Mouse (Mus musculus) neural tube, embryonic 14.5 days (tissue): Measurements from ENCODE around the gene Arid2. TPM values are rescaled to one million over a fixed set of nuclear protein-coding genes. Genes with fewer than 3 reads are reported as not detected.
"Not testable (repeated sequence)": the region's sequence is repeated elsewhere in the genome, so short reads cannot be mapped to it uniquely, and the experiment has no call there.

Experiments used
- ATAC-seq: fragments of 200-750 bp; cut with Nextera tagmentation; 2 replicates; pipeline ENCODE4 v1.8.0; 2017; ENCODE audit warnings: low read depth, mild to moderate bottlenecking, moderate TSS enrichment, moderate library complexity
- H3K27ac ChIP-seq: fragments of 300-500 bp; sonication (generic); 2 replicates; pipeline ENCODE4 v1.5.1; 2014; ENCODE audit warnings: low read depth, mild to moderate bottlenecking, control low read depth, low read length, moderate library complexity, mixed read lengths
- H3K27me3 ChIP-seq: fragments of 300-500 bp; sonication (generic); 2 replicates; pipeline ENCODE4 v1.6.1; 2014; ENCODE audit warnings: low read length; ENCODE audit not compliant: control insufficient read depth, insufficient read depth
- H3K36me3 ChIP-seq: fragments of 300-500 bp; sonication (generic); 2 replicates; pipeline ENCODE4 v1.6.1; 2014; ENCODE audit warnings: low read length, mixed read lengths; ENCODE audit not compliant: control insufficient read depth, insufficient read depth
- H3K4me1 ChIP-seq: fragments of 300-500 bp; sonication (generic); 2 replicates; pipeline ENCODE4 v1.6.1; 2014; ENCODE audit warnings: low read length; ENCODE audit not compliant: control insufficient read depth, insufficient read depth
- H3K4me2 ChIP-seq: fragments of 300-500 bp; sonication (generic); 2 replicates; pipeline ENCODE4 v1.6.1; 2014; ENCODE audit warnings: mild to moderate bottlenecking, low read depth, low read length, control low read depth
- H3K4me3 ChIP-seq: fragments of 300-500 bp; sonication (generic); 2 replicates; pipeline ENCODE4 v1.5.1; 2014; ENCODE audit warnings: low read depth, low read length, control low read depth, mixed read lengths
- H3K9ac ChIP-seq: fragments of 300-500 bp; sonication (generic); replicated peaks from 2 replicates; pipeline ENCODE4 v1.6.1; 2014; ENCODE audit warnings: low read depth, mild to moderate bottlenecking, control low read depth, low read length, mixed read lengths
- H3K9me3 ChIP-seq: fragments of 300-500 bp; sonication (generic); 2 replicates; pipeline ENCODE4 v1.6.1; 2016; ENCODE audit warnings: low read length; ENCODE audit not compliant: control insufficient read depth
- WGBS: fragments of 180-500 bp; shearing (Covaris S2); extraction: QIAGEN DNeasy Blood & Tissue Kit; methylation state at CpG from one replicate; pipeline ENCODE4 v1.1.7; 2014; 5-methylcytosine and 5-hydroxymethylcytosine counted together
- polyA plus RNA-seq: library from polyadenylated mRNA; unstranded; fragments of >200 nt; fragmentation: Nextera tagmentation; extraction: Ambion mirVana; gene quantifications from 2 replicates; pipeline ENCODE4 v1.2.1, GENCODE M21; 2014

The Arid2 gene
- polyA plus RNA-seq, 1 experiment from 2014 or later, result 26.9 TPM

DNA sequence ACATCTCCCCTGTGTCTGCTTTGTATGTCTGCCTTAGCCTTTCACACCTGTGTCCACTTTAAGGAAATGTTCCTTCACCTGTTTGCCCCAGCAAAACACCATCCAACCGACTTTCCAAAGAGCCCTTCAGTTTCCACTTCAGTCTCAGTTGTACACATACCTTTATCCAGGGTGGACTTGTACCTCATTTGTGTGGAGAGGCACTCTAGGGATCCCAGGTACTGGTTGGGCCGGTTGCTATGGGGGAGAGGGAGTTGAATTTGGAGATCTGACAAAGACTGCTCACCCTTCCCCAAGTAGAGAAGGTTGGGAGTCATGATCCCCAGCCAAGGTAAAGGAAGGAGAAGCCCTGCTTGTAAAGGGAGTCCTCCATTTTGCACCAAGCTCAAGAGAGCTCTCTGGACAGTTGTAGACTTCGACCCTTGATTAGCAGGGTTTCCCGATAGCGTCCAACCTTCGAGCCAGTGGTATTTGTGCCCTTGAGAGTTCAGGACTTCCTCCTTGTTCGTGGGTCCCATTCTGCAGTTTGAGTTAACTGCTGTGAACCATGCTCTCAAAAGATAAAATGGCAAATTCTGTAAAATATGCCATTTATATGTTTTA, 38.5 kb downstream of the Arid2 start:
- Histone ChIP-seq H3K9me3 (no peaks in the 10 kb centered on the region), H3K4me2 (no peak overlapping the region), H3K27me3 (no peaks in the 10 kb centered on the region), H3K4me3 (no peak overlapping the region), H3K9ac (no peak overlapping the region), H3K4me1 (no peaks in the 10 kb centered on the region), H3K36me3 (no peaks in the 10 kb centered on the region), H3K27ac (no peak overlapping the region)
- 81% methylated on average over 7 of the region's 7 CpGs for WGBS
- no peak for ATAC-seq

DNA sequence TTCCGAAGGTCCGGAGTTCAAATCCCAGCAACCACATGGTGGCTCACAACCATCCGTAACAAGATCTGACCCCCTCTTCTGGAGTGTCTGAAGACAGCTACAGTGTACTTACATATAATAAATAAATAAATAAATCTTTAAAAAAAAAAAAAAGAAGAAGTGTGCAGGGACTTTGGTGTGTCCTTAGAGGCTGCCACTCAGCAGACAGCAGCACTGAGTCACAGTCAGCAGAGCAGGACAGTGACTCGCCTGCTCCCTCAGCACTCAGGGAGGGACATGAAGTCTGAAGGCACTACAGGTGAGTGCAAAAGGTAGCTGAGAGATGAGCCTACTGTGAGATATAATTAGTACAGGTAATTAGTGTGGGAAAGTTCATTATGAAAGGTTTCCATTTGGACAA, 41.4 kb downstream of the Arid2 start:
- H3K4me2 ChIP-seq, ATAC-seq, H3K27me3 ChIP-seq, H3K9me3 ChIP-seq, H3K4me1 ChIP-seq, H3K36me3 ChIP-seq, H3K4me3 ChIP-seq, H3K9ac ChIP-seq, H3K27ac ChIP-seq: not testable (repeated sequence)
- 100% methylated on average over 3 of the region's 4 CpGs for WGBS

DNA sequence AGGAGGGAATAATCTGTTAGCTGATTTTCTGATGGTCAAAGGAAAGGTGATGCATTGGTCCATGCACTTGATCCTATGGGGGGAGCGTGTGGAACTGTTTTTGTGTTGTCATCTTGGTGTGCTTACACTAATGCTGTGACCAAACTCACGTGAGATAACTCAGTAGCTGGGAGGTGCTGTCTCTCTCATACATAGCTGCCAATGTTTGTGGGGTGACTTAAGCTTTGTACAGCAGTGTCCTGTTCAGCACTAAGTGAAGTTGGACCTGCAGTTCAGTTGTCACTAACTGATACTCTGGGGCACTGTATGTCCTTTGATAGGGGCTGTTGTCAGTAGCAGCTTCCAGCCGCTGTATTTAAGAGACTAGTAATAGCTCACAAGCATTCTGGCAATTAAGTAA, 43.2 kb downstream of the Arid2 start:
- Histone ChIP-seq H3K27ac (no peak overlapping the region), H3K4me3 (no peak overlapping the region), H3K36me3 (no peaks in the 10 kb centered on the region), H3K4me1 (no peaks in the 10 kb centered on the region), H3K9me3 (no peaks in the 10 kb centered on the region), H3K9ac (no peak overlapping the region), H3K4me2 (no peak overlapping the region), H3K27me3 (no peaks in the 10 kb centered on the region)
- 80% methylated on average over 3 of the region's 3 CpGs for WGBS
- no peak for ATAC-seq

DNA sequence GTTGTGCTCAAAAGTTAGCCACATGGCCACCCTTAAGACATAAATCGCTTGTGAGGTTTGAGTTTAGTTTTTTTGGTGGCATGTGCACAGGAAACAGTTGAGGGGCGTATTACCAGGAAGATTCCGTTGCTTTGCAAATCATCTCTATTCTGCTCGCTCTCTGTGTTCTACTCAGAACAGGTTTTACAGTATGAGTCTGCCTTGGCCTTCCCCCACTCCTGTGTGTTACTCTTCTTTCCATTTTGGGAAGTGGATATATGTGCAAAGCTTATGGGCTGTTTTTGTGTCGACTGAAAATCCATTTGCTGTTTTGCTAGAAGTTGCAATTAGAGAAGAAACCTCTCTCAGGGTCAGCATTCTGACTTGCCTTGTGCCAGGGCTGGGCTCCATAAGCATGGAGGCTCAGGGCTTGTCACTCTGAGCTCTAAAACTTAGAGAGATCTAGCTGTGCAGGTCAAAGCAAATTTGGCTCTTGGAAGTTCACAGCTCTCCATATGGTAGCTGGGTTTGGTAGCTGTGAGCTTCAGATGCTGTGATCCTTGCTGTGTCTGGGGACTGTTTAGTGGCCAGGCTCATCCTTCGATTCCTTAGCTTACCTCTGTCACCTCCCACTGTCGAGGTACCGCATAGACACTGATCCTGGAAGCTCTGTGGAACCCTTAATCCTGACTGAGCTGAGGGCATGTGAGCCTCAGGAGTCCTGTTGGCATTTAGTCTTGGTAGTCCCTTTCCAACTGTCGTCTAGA, 45.3 kb downstream of the Arid2 start:
- 79% methylated on average over 9 of the region's 9 CpGs for WGBS
- H3K4me1 ChIP-seq, result no peaks in the 10 kb centered on the region
- no peak overlapping the region for H3K4me3 ChIP-seq
- H3K36me3 ChIP-seq, result no peaks in the 10 kb centered on the region
- H3K27ac ChIP-seq, result no peak overlapping the region
- ATAC-seq, result no peak
- no peaks in the 10 kb centered on the region for H3K9me3 ChIP-seq
- H3K4me2 ChIP-seq, result no peak overlapping the region
- no peak overlapping the region for H3K9ac ChIP-seq
- H3K27me3 ChIP-seq, result no peaks in the 10 kb centered on the region

DNA sequence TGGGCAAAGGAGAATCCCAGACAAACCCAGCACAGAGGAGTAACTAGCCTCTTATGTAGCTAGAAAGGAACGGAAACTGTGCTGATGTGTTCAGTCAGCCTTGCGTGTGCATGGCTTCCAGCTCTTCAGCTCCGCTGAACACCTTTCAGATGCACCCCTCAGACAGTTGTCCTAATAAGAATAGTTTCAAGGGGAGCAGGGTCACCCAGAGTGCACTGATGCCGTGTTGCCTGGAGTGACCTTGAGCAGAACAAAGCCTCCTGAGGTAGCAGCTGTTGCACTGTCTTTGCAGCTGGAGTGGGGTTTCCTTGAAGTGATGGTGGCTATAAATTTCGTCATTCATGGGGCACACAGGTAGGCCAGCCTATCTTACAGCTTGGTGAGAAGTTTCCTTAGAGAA, 46.0 kb downstream of the Arid2 start:
- Histone ChIP-seq H3K27me3 (no peaks in the 10 kb centered on the region), H3K36me3 (no peaks in the 10 kb centered on the region), H3K4me1 (no peaks in the 10 kb centered on the region), H3K4me2 (no peak overlapping the region), H3K9ac (no peak overlapping the region), H3K4me3 (no peak overlapping the region), H3K27ac (no peak overlapping the region), H3K9me3 (no peaks in the 10 kb centered on the region)
- no peak for ATAC-seq
- WGBS, result 40% methylated on average over 5 of the region's 5 CpGs

DNA sequence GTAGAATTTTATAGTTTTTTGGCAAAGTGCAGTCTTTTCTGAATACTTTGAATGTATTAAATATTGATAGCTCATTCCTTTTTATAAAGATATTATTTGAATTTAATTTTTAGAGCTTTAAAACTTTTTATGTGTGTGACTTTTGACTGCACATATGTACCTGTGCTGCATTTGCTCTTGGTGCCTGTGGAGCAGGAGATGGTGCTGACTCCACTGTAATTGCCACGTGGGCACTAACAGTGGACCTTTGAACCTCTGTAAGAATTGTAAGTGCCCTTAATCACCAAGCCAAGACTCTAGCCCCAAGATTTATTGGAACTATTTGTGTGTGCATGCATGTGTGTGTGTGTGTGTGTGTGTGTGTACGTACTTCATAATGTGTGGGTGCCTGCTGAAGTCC, 53.6 kb downstream of the Arid2 start:
- 80% methylated on average over 2 of the region's 2 CpGs for WGBS

DNA sequence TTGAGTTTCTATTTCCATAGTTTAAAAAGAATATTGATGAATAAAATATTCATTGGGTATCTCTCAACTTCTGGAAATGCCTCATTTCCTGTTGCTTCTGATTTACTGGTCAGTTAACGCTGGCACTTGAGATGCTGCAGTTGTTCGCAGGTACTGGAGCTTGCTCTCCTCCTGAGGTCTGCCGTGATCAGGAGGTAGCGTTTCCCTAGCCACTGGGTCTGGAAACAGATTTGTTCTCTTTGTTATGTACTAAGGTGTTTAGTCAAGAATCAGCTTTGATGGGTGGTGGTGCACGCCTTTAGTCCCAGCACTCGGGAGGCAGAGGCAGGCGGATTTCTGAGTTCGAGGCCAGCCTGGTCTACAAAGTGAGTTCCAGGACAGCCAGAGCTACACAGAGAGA, 54.8 kb downstream of the Arid2 start:
- Histone ChIP-seq H3K9ac (no peak overlapping the region), H3K27ac (no peak overlapping the region), H3K36me3 (no peaks in the 10 kb centered on the region), H3K4me3 (no peak overlapping the region), H3K4me1 (no peaks in the 10 kb centered on the region), H3K4me2 (no peak overlapping the region), H3K9me3 (no peaks in the 10 kb centered on the region), H3K27me3 (no peaks in the 10 kb centered on the region)
- WGBS, result 88% methylated on average over 8 of the region's 8 CpGs
- no peak for ATAC-seq

More for the DNA sequence above, 53.6 kb downstream of the Arid2 start:
- Histone ChIP-seq H3K9me3 (no peaks in the 10 kb centered on the region), H3K4me1 (no peaks in the 10 kb centered on the region), H3K4me3 (no peak overlapping the region), H3K27me3 (no peaks in the 10 kb centered on the region), H3K27ac (no peak overlapping the region), H3K36me3 (no peaks in the 10 kb centered on the region), H3K4me2 (no peak overlapping the region), H3K9ac (no peak overlapping the region)
- no peak for ATAC-seq

DNA sequence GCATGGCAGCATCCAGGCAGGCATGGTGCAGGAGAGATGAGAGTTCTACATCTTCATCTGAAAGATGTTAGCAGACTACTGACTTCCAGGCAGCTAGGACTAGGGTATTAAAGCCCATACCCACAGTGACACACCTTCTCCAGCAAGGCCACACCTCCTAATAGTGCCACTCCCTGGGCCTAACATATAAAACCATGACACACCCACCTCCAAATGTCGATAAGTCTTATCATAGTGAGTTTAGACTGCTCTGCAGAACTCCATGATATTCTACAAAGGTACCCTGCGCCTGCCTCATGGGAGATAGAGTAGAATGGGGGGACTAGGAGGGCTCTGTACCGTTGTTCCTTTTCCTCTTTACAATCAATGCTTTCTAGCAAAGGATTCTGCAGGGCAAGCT, 55.6 kb downstream of the Arid2 start:
- Histone ChIP-seq H3K9ac (no peak overlapping the region), H3K27ac (no peak overlapping the region), H3K4me3 (no peak overlapping the region), H3K27me3 (no peaks in the 10 kb centered on the region), H3K4me2 (no peak overlapping the region), H3K36me3 (no peaks in the 10 kb centered on the region), H3K4me1 (no peaks in the 10 kb centered on the region), H3K9me3 (no peaks in the 10 kb centered on the region)
- no peak for ATAC-seq
- 88% methylated on average over 3 of the region's 3 CpGs for WGBS

DNA sequence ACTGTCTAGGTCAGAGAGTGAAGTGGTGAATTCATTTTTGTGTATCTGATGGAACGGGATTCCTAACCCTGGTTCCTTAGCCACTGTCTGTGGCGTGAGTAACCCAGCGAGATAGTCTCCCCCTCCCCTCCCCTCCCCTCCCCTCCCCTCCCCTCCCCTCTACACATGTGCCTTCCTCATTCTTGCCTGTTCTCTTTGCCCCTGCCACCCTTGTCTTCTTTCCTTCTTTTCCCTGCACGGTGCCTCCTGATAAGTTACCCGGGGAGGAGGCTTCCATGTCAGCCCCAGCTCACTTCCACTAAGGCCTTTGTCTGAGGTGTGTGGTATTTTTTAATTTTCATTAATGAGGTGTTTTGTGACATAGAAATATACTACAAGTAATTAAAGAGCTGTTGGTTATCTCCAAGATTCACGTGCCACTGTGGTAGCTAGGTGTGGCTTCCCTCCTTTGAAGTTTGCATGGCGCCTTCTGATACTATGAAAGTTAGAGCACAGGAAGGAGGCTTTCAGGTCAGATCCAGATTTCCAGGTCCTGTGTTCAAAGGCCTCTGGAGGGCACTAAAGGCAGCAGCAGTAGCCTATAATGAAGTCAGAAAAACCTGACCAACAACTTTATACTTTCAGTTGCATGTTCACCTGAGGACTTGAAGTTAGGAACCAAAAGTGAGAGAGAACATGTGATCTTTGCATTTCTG, 57.4 kb downstream of the Arid2 start:
- no peak overlapping the region for H3K27ac ChIP-seq
- H3K27me3 ChIP-seq, result no peaks in the 10 kb centered on the region
- H3K4me1 ChIP-seq, result no peaks in the 10 kb centered on the region
- WGBS, result 53% methylated on average over 6 of the region's 7 CpGs
- no peak overlapping the region for H3K9ac ChIP-seq
- ATAC-seq, result no peak
- no peaks in the 10 kb centered on the region for H3K36me3 ChIP-seq
- no peak overlapping the region for H3K4me2 ChIP-seq
- no peak overlapping the region for H3K4me3 ChIP-seq
- no peaks in the 10 kb centered on the region for H3K9me3 ChIP-seq
